Mouse (Mus musculus) heart, adult 11 months (tissue): ENCODE data around the gene Prrt4.

Experiments used
- DNase-seq: peaks from one replicate; pipeline ENCODE4 v3.0.0; 2022

The Prrt4 gene

DNA sequence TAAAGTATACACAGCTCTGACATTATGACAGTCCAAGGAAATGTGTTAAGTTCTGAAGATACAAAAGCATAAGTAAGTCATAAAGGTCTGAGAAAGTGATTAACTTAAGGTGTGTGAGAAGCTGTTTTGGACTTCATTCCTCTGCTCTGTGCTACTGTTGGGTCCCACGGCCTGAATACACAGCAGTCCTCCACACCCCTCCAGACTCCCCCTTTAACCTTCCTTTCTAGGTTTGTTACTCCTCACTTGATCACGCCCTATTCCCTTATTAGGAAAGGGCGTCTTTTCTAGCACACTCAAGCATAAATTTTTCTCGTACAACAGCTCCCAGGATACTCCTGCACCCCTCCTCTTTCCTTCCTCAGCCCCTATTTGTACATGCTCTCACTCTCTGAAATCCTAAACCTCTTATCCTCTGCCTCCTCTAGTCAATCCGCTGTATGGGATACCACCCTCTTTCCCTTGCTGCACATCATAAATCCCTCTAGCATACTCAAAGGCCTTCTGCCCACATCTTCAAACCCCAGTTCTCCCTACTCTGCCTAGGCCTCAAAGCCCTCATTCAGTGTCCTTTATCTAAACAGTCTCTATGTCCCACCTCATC is 31.9 kb downstream of the Prrt4 start:
- peak; percentile 64 for DNase-seq

DNA sequence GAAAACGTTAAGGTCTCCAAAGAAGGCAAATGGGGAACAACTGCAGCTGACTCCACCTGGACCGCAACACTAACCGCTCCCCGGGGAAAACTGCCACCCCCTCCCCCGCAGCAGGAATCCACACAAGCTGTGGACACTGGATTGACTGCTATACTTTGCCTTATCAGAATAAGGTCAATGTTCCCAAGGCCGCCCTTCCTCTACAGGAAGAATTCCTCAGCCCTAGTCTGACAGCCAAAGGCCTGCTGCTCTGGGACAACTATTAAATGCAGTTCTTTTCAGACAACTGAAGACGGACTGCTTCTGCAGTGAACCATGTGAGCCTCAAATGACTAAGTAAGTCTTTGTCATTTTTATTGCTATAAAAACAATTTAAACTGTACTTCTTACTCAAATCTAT is 32.7 kb downstream of the Prrt4 start:
- DNase-seq: peak; percentile 96

DNA sequence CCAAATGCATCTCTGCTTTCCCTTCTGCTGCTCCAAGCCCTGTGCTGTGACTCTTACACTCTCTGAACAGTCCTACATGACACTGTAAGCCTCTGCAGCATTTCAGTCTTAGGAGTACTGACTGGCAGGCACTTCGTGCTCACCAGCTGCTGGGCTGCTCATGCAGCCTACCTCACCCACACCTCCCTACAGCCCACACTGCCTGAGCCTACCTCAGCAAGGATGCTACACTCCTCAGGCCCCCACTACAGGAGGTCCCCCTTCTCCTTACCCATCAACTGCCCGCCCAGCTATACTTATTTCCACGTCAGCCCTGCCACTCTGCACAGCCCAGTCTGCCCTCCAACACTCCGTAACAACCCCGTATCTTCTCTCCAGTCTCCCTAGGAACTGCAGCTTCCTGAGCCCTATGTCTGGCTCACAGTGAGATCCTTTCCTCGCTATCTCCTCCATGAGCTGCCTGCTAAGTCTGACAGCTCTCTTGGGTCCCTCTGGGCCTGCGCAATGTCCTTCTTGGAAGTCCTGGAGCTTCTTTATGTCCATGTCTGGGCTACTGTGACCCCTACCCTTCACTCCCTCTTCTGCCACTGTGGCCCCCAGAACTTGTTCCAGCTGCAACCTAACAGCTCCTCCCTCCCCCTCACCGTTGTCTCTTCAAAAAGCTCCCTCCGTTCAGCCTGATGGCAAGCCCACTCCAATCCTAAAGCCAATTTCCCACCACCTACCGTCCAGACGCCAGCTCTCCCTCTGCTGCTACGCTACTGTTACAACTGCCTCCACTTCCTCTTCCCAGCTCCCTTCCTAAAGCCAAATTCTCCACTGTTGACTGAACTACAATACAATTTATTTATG is 33.7 kb downstream of the Prrt4 start:
- DNase-seq: peak; percentile 89

DNA sequence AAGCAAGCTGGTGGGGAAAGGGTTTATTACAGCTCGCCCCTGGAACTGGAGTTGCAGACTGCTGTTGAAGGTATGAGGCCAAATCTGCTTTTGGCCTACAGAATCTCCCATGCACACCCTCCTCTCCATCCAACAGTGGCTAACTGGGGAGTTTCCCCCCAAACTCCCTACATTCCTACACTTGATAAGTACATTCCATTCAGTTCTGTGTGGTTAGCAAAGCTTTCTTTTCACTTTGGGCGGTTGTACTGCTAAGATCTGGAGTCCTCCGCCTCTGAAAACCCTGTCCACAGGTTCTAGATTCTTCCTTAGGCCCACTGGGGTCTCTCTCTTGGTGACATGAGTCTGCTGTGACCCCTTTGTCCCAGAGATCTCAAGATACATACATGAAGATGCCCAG is 34.4 kb downstream of the Prrt4 start:
- DNase-seq: peak; percentile 90

DNA sequence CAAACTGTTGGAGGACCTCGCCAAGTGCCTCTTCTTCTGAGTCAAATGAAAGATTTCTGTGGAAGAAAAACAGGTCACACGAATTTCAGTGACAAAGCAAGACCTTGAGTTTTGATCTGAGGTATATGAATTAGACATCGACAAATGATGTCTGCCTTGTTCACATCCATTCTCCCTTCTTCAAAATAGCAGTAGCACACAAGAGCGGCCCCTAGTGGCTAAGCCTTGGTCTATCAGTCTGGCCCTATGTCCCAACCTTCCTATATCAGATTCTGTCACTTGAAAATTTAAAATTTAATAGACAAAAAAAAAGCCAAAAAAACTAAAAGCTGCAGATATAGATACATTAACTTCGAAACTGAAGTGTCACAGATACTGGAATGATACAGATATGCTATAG is 35.8 kb downstream of the Prrt4 start:
- DNase-seq: peak; percentile 82

DNA sequence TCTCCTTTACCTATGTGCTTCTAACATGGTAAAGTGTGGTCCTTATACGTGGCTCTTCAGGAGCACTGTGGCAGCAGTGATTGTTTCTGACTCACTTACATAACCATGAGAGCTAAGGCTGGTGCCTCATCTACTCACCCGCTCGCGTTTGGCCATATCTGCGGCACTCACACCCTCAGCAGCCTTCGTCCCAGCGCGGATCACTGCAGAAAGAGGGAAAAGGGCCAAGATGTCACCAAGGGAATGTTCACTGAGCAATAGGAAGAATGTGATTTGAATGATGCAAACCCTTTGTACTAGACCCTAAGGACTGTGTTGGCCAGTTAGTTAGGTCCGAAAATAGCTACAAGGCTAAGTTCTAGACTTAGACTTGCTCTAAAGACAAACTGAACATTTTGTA is 41.9 kb downstream of the Prrt4 start:
- peak; percentile 91 for DNase-seq

DNA sequence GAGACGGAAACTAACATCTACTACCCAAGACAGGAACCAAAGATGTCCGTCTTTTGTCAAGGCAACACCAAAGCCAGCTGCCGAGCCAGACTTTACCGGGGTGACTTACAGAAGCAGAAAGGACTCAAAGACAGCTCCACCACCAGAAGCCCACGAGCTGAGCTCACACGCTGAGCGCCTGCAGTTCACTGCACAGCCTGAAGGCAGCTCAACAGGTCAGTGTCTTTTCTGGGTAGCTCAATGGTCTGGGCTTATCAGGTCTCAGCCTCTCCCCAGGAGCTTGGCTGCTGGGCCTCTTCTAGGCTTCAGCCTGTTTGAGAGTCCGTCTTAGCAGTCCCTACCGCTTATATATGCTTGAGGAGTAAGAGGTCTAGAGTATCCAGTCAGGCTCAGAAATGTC is 46.3 kb downstream of the Prrt4 start:
- peak; percentile 61 for DNase-seq

DNA sequence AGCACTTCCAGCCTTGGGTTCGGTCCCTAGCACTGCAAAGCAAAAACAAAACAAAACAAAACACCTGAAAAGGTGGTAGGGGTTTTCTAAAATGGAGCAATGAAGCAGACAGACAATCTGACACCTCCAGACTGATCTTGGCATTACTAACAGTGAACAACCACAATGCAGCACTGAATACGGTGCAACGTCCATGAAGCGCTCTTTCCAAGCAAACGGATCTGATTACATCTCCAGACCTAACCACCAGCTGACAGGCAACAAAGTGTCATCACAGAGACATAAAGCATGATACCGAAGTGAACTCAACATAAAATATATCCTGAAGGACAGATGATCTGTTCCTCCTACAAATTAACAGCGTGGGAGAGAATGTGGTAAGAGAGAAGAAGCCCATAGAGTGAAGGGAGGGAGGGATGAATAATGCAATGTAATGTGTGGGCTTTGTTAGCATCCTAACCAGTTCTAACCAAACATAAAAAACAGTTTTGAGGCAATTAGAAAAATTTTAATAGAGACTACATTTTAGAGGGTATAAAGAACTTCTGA is 52.4 kb downstream of the Prrt4 start:
- no peak for DNase-seq

DNA sequence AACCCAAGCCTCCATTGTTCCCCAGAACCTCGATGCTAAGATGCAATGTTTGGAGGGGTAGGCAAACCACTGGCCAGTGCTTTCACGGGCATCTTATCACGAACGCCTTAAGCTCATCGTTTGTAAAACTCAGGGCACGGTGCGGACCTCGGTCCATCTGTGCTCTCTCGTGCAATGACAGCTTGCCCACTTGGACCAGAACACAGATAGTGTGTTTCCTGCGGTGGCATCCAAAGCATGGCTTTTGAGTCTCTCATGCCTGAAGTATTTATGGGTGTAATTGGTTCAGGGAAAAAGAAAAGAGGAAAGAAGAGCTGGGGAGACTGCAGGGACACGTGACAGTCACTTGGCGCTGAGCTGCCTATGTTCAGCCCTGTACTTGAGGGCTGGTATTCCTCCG is 59.4 kb downstream of the Prrt4 start:
- DNase-seq: no peak
